Mouse (Mus musculus) liver, embryonic 12.5 days (tissue): ENCODE measurements around the gene Optc. TPM values are rescaled to one million over a fixed set of nuclear protein-coding genes. Genes with fewer than 3 reads are reported as not detected.

Source experiments
- ATAC-seq: fragments of 200-750 bp; cut with Nextera tagmentation; 2 replicates; pipeline ENCODE4 v1.8.0; 2017; ENCODE audit warnings: moderate number of reproducible peaks, mild to moderate bottlenecking, moderate library complexity
- H3K27ac ChIP-seq: fragments of 300-500 bp; sonication (generic); 2 replicates; pipeline ENCODE4 v1.5.1; 2016; ENCODE audit warnings: mild to moderate bottlenecking
- H3K27me3 ChIP-seq: fragments of 300-500 bp; sonication (generic); replicated peaks from 2 replicates; pipeline ENCODE4 v1.6.1; 2016; ENCODE audit warnings: mild to moderate bottlenecking, moderate library complexity
- H3K36me3 ChIP-seq: fragments of 300-500 bp; sonication (generic); 2 replicates; pipeline ENCODE4 v1.6.1; 2016; ENCODE audit warnings: mild to moderate bottlenecking, moderate library complexity
- H3K4me1 ChIP-seq: fragments of 300-500 bp; sonication (generic); 2 replicates; pipeline ENCODE4 v1.6.1; 2016
- H3K4me2 ChIP-seq: fragments of 300-500 bp; sonication (generic); 2 replicates; pipeline ENCODE4 v1.6.1; 2016; ENCODE audit warnings: mild to moderate bottlenecking, moderate library complexity
- H3K4me3 ChIP-seq: fragments of 300-500 bp; sonication (generic); 2 replicates; pipeline ENCODE4 v1.5.1; 2016; ENCODE audit warnings: mild to moderate bottlenecking, moderate library complexity
- H3K9ac ChIP-seq: fragments of 300-500 bp; sonication (generic); 2 replicates; pipeline ENCODE4 v1.6.1; 2016; ENCODE audit warnings: mild to moderate bottlenecking, moderate library complexity
- H3K9me3 ChIP-seq: fragments of 300-500 bp; sonication (generic); replicated peaks from 2 replicates; pipeline ENCODE4 v1.6.1; 2016; ENCODE audit warnings: mild to moderate bottlenecking, moderate library complexity
- WGBS: fragments of 180-500 bp; shearing (Covaris S2); methylation state at CpG from one replicate; pipeline ENCODE4 v1.1.7; 2016; ENCODE audit not compliant: insufficient replicate concordance; 5-methylcytosine and 5-hydroxymethylcytosine counted together
- polyA plus RNA-seq: library from polyadenylated mRNA; unstranded; fragments of >200 nt; fragmentation: Nextera tagmentation; extraction: Ambion mirVana; gene quantifications from 2 replicates; pipeline ENCODE4 v1.2.1, GENCODE M21; 2016

The Optc gene
- polyA plus RNA-seq, 1 experiment from 2014 or later: 0.10 TPM

GRCm38 (mm10) chr1:133855274-133856017, 52.4 kb downstream of the Optc start:
- H3K4me3 ChIP-seq: peak overlapping the region; percentile 30; the same call in 1 of the 2 replicates
- H3K36me3 ChIP-seq: no peaks in the 10 kb centered on the region
- no peak overlapping the region for H3K27ac ChIP-seq
- no peak overlapping the region for H3K9ac ChIP-seq
- ATAC-seq: no peak
- H3K9me3 ChIP-seq: no peaks in the 10 kb centered on the region
- 13% methylated on average over 15 of the region's 15 CpGs for WGBS
- H3K4me1 ChIP-seq: peaks cover 39% of the 10 kb centered on the region
- peak overlapping the region; percentile 51 for H3K4me2 ChIP-seq
- peaks cover 75% of the 10 kb centered on the region for H3K27me3 ChIP-seq

GRCm38 (mm10) chr1:133854421-133855273, 53.2 kb downstream of the Optc start:
- peaks cover 31% of the 10 kb centered on the region for H3K4me1 ChIP-seq
- WGBS: 7% methylated on average over 17 of the region's 17 CpGs
- H3K27ac ChIP-seq: no peak overlapping the region
- ATAC-seq: no peak
- no peaks in the 10 kb centered on the region for H3K36me3 ChIP-seq
- H3K4me3 ChIP-seq: peak overlapping the region; percentile 30
- H3K27me3 ChIP-seq: peaks cover 73% of the 10 kb centered on the region
- H3K9ac ChIP-seq: no peak overlapping the region
- peak overlapping the region; percentile 51 for H3K4me2 ChIP-seq
- H3K9me3 ChIP-seq: no peaks in the 10 kb centered on the region

Other genes starting within 250 kb of the Optc start
- not detected in 2 replicates for gene Zbed6, start 247.1 kb downstream of the Optc start, polyA plus RNA-seq
- 2.0 and 2.2 TPM in 2 replicates for gene Gm38394, start 246.7 kb downstream of the Optc start, polyA plus RNA-seq
- gene Lax1, start 217.9 kb downstream of the Optc start, polyA plus RNA-seq: 0.61 TPM in 2 replicates
- 34.1 and 37.6 TPM in 2 replicates for gene Atp2b4, start 107.0 kb downstream of the Optc start, polyA plus RNA-seq
- 0.69 and 0.81 TPM in 2 replicates for gene Prelp, start 13.4 kb upstream of the Optc start, polyA plus RNA-seq
- gene Fmod, start 129.3 kb upstream of the Optc start, polyA plus RNA-seq: 2.6 and 3.1 TPM in 2 replicates
- gene Btg2, start 171.1 kb upstream of the Optc start, polyA plus RNA-seq: 78.2 and 80.8 TPM in 2 replicates
- gene Chit1, start 203.2 kb upstream of the Optc start, polyA plus RNA-seq: 0.07 and 0.12 TPM in 2 replicates